Mouse (Mus musculus): Measurements from ENCODE around the gene Smarcb1. TPM values are rescaled to one million over a fixed set of nuclear protein-coding genes. Genes with fewer than 3 reads are reported as not detected.
A peak's percentile ranks its signal among the peaks of the same experiment; 100 is the strongest.
"Not testable (repeated sequence)": the region's sequence is repeated elsewhere in the genome, so short reads cannot be mapped to it uniquely, and the experiment has no call there.

Gene Smarcb1
- polyA plus RNA-seq, 1 experiment from 2014 or later: 282 TPM

GRCm38 (mm10) chr10:75898039-75898564, 23.3 kb downstream of the Smarcb1 start:
- H3K36me3 ChIP-seq: peaks cover 80% of the 10 kb centered on the region
- no peak overlapping the region for H3K9ac ChIP-seq
- no peak overlapping the region for H3K4me2 ChIP-seq (replicated peaks)
- peaks cover 13% of the 10 kb centered on the region for H3K4me1 ChIP-seq
- 78% methylated on average over 6 of the region's 6 CpGs for WGBS
- no peaks in the 10 kb centered on the region for H3K9me3 ChIP-seq
- no peak overlapping the region for H3K4me3 ChIP-seq
- ATAC-seq (ENCODE audit: low FRiP score, low read depth): no peak
- no peak overlapping the region for H3K27ac ChIP-seq
- H3K27me3 ChIP-seq (replicated peaks): no peaks in the 10 kb centered on the region

- peaks cover 72% of the 10 kb centered on the region for H3K36me3 ChIP-seq
- peaks cover 13% of the 10 kb centered on the region for H3K4me1 ChIP-seq
- H3K9me3 ChIP-seq: no peaks in the 10 kb centered on the region
- WGBS: 46% methylated on average over 6 of the region's 6 CpGs
- no peak overlapping the region for H3K9ac ChIP-seq
- no peaks in the 10 kb centered on the region for H3K27me3 ChIP-seq (replicated peaks)
- H3K4me2 ChIP-seq (replicated peaks): no peak overlapping the region
- no peak for ATAC-seq (ENCODE audit: low FRiP score, low read depth)
- no peak overlapping the region for H3K4me3 ChIP-seq
- H3K27ac ChIP-seq: no peak overlapping the region
Observed at GRCm38 (mm10) chr10:75897373-75897772, 24.0 kb downstream of the Smarcb1 start.

GRCm38 (mm10) chr10:75896208-75896607, 25.2 kb downstream of the Smarcb1 start:
- Histone ChIP-seq H3K4me2 (replicated peaks) (no peak overlapping the region), H3K27me3 (replicated peaks) (no peaks in the 10 kb centered on the region), H3K9ac (no peak overlapping the region), H3K4me1 (peaks cover 13% of the 10 kb centered on the region), H3K36me3 (peaks cover 61% of the 10 kb centered on the region), H3K4me3 (no peak overlapping the region), H3K9me3 (no peaks in the 10 kb centered on the region), H3K27ac (no peak overlapping the region; the same call in 1 of the 2 replicates)
- ATAC-seq (ENCODE audit: low FRiP score, low read depth): no peak
- WGBS: 90% methylated on average over 1 of the region's 1 CpGs

- H3K4me3 ChIP-seq: no peak overlapping the region
- H3K36me3 ChIP-seq: peaks cover 58% of the 10 kb centered on the region
- no peak overlapping the region for H3K4me2 ChIP-seq (replicated peaks)
- H3K27me3 ChIP-seq (replicated peaks): no peaks in the 10 kb centered on the region
- no peak overlapping the region for H3K27ac ChIP-seq
- 93% methylated on average over 5 of the region's 5 CpGs for WGBS
- no peaks in the 10 kb centered on the region for H3K9me3 ChIP-seq
- H3K9ac ChIP-seq: no peak overlapping the region
- no peak for ATAC-seq (ENCODE audit: low FRiP score, low read depth)
- peaks cover 13% of the 10 kb centered on the region for H3K4me1 ChIP-seq
Observed at GRCm38 (mm10) chr10:75895730-75896129, 25.7 kb downstream of the Smarcb1 start.

GRCm38 (mm10) chr10:75894601-75895000, 26.8 kb downstream of the Smarcb1 start:
- peaks cover 13% of the 10 kb centered on the region for H3K4me1 ChIP-seq
- no peak overlapping the region for H3K4me3 ChIP-seq
- peaks cover 48% of the 10 kb centered on the region for H3K36me3 ChIP-seq
- no peak overlapping the region for H3K4me2 ChIP-seq (replicated peaks)
- H3K27me3 ChIP-seq (replicated peaks): no peaks in the 10 kb centered on the region
- WGBS: 81% methylated on average over 6 of the region's 6 CpGs
- no peak for ATAC-seq (ENCODE audit: low FRiP score, low read depth)
- H3K9ac ChIP-seq: no peak overlapping the region
- no peak overlapping the region for H3K27ac ChIP-seq
- H3K9me3 ChIP-seq: no peaks in the 10 kb centered on the region

GRCm38 (mm10) chr10:75893089-75893750, 28.2 kb downstream of the Smarcb1 start, which contains the start of gene Derl3:
Derl3 (plus strand) TSS chr10:75893413.
- peak; percentile 99 for ATAC-seq (ENCODE audit: low FRiP score, low read depth)
- H3K4me1 ChIP-seq: peaks cover 12% of the 10 kb centered on the region
- H3K4me3 ChIP-seq: peak within 1 kb of the TSS; percentile 37
- H3K27me3 ChIP-seq (replicated peaks): no peaks in the 10 kb centered on the region
- no peaks in the 10 kb centered on the region for H3K9me3 ChIP-seq
- peak within 1 kb of the TSS; percentile 89 for H3K4me2 ChIP-seq (replicated peaks)
- no peak within 1 kb of the TSS for H3K27ac ChIP-seq
- H3K36me3 ChIP-seq: peaks cover 34% of the 10 kb centered on the region
- WGBS: 1% methylated on average over 51 of the region's 51 CpGs
- H3K9ac ChIP-seq: peak within 1 kb of the TSS; percentile 49

- no peaks in the 10 kb centered on the region for H3K9me3 ChIP-seq
- no peak overlapping the region for H3K4me3 ChIP-seq
- H3K27me3 ChIP-seq (replicated peaks): no peaks in the 10 kb centered on the region
- H3K9ac ChIP-seq: no peak overlapping the region
- 0 out of 2 replicates have a peak, but pooled peaks cover 5% of the 10 kb centered on the region for H3K36me3 ChIP-seq
- WGBS: 53% methylated on average over 8 of the region's 8 CpGs
- no peak overlapping the region for H3K4me2 ChIP-seq (replicated peaks)
- no peak for ATAC-seq (ENCODE audit: low FRiP score, low read depth)
- H3K4me1 ChIP-seq: peaks cover 8% of the 10 kb centered on the region
- no peak overlapping the region for H3K27ac ChIP-seq
Observed at GRCm38 (mm10) chr10:75889406-75890153, 31.8 kb downstream of the Smarcb1 start.

GRCm38 (mm10) chr10:75887504-75887903, 33.9 kb downstream of the Smarcb1 start:
- H3K4me3 ChIP-seq; ATAC-seq (ENCODE audit: low FRiP score, low read depth); H3K9ac ChIP-seq; H3K4me2 ChIP-seq (replicated peaks); H3K9me3 ChIP-seq; H3K27me3 ChIP-seq (replicated peaks); H3K4me1 ChIP-seq; H3K27ac ChIP-seq; H3K36me3 ChIP-seq: not testable (repeated sequence)
- 85% methylated on average over 5 of the region's 5 CpGs for WGBS

- ATAC-seq (ENCODE audit: low FRiP score, low read depth): no peak
Observed at GRCm38 (mm10) chr10:75884742-75885141, 36.7 kb downstream of the Smarcb1 start.

GRCm38 (mm10) chr10:75883232-75883552, 38.2 kb downstream of the Smarcb1 start:
- H3K27me3 ChIP-seq (replicated peaks): no peaks in the 10 kb centered on the region
- H3K27ac ChIP-seq: no peak overlapping the region
- WGBS: 1% methylated on average over 10 of the region's 10 CpGs
- no peak overlapping the region for H3K4me3 ChIP-seq
- H3K9ac ChIP-seq: no peak overlapping the region
- H3K4me1 ChIP-seq: no peaks in the 10 kb centered on the region
- H3K36me3 ChIP-seq: no peaks in the 10 kb centered on the region
- no peaks in the 10 kb centered on the region for H3K9me3 ChIP-seq
- peak; percentile 64 for ATAC-seq (ENCODE audit: low FRiP score, low read depth)
- H3K4me2 ChIP-seq (replicated peaks): peak overlapping the region; percentile 41

More at GRCm38 (mm10) chr10:75884742-75885141, 36.7 kb downstream of the Smarcb1 start:
- Histone ChIP-seq H3K4me1 (no peaks in the 10 kb centered on the region), H3K27me3 (replicated peaks) (no peaks in the 10 kb centered on the region), H3K4me3 (no peak overlapping the region), H3K9me3 (no peaks in the 10 kb centered on the region), H3K36me3 (no peaks in the 10 kb centered on the region), H3K9ac (no peak overlapping the region), H3K27ac (no peak overlapping the region), H3K4me2 (replicated peaks) (no peak overlapping the region)
- 93% methylated on average over 8 of the region's 8 CpGs for WGBS

GRCm38 (mm10) chr10:75882433-75883231, 38.8 kb downstream of the Smarcb1 start:
- no peak overlapping the region for H3K27ac ChIP-seq

More at GRCm38 (mm10) chr10:75882433-75883231, 38.8 kb downstream of the Smarcb1 start:
- Histone ChIP-seq H3K4me2 (replicated peaks) (peak overlapping the region; percentile 41), H3K9ac (no peak overlapping the region), H3K9me3 (no peaks in the 10 kb centered on the region), H3K36me3 (no peaks in the 10 kb centered on the region), H3K4me3 (no peak overlapping the region), H3K4me1 (no peaks in the 10 kb centered on the region), H3K27me3 (replicated peaks) (no peaks in the 10 kb centered on the region)
- ATAC-seq (ENCODE audit: low FRiP score, low read depth): peak; percentile 23; the same call in 1 of the 2 replicates
- 7% methylated on average over 15 of the region's 15 CpGs for WGBS

Measured in neural tube, embryonic 12.5 days (tissue).